Mouse (Mus musculus): ENCODE measurements around the gene Hfm1. TPM values are rescaled to one million over a fixed set of nuclear protein-coding genes. Genes with fewer than 3 reads are reported as not detected.
A peak's percentile ranks its signal among the peaks of the same experiment; 100 is the strongest.

The Hfm1 gene
- polyA plus RNA-seq, 1 experiment from 2014 or later: 6.8 TPM

GRCm38 (mm10) chr5:106791241-106791572, 134.9 kb downstream of the Hfm1 start:
- H3K36me3 ChIP-seq (replicated peaks): no peaks in the 10 kb centered on the region
- no peak overlapping the region for H3K4me3 ChIP-seq (replicated peaks)
- H3K9ac ChIP-seq: no peak overlapping the region
- WGBS: 10% methylated on average over 6 of the region's 6 CpGs
- peaks cover 9% of the 10 kb centered on the region; the same call in 1 of the 2 replicates for H3K4me1 ChIP-seq
- peaks cover 18% of the 10 kb centered on the region for H3K27me3 ChIP-seq
- no peaks in the 10 kb centered on the region for H3K9me3 ChIP-seq
- H3K27ac ChIP-seq: no peak overlapping the region
- peak; percentile 57; the same call in 1 of the 2 replicates for ATAC-seq (ENCODE audit: low FRiP score)
- no peak overlapping the region for H3K4me2 ChIP-seq

- H3K9ac ChIP-seq: no peak overlapping the region
- 43% methylated on average over 5 of the region's 5 CpGs for WGBS
- peak; percentile 17; the same call in 1 of the 2 replicates for ATAC-seq (ENCODE audit: low FRiP score)
Observed at GRCm38 (mm10) chr5:106790496-106791240, 135.5 kb downstream of the Hfm1 start.

More at GRCm38 (mm10) chr5:106790496-106791240, 135.5 kb downstream of the Hfm1 start:
- no peaks in the 10 kb centered on the region for H3K36me3 ChIP-seq (replicated peaks)
- H3K9me3 ChIP-seq: no peaks in the 10 kb centered on the region
- no peak overlapping the region for H3K4me2 ChIP-seq
- peaks cover 9% of the 10 kb centered on the region; the same call in 1 of the 2 replicates for H3K4me1 ChIP-seq
- no peak overlapping the region for H3K4me3 ChIP-seq (replicated peaks)
- peaks cover 14% of the 10 kb centered on the region for H3K27me3 ChIP-seq
- no peak overlapping the region for H3K27ac ChIP-seq

Small RNAs within 50 kb of the gene (microRNA-seq; reads per million reads assigned to microRNA genes)
- gene Gm27527: not detected

Other genes with a start within 250 kb of the Hfm1 start
- 89.9 and 90.3 TPM in 2 replicates for gene Zfp644, start 229.0 kb downstream of the Hfm1 start, polyA plus RNA-seq (2016; fragmentation: Nextera tagmentation; extraction: Ambion mirVana)
- gene Cdc7, start 38.0 kb upstream of the Hfm1 start, polyA plus RNA-seq (2016; fragmentation: Nextera tagmentation; extraction: Ambion mirVana): 51.7 and 52.1 TPM in 2 replicates